Mouse (Mus musculus): ENCODE measurements around the gene Prss45.

The Prss45 gene

DNA sequence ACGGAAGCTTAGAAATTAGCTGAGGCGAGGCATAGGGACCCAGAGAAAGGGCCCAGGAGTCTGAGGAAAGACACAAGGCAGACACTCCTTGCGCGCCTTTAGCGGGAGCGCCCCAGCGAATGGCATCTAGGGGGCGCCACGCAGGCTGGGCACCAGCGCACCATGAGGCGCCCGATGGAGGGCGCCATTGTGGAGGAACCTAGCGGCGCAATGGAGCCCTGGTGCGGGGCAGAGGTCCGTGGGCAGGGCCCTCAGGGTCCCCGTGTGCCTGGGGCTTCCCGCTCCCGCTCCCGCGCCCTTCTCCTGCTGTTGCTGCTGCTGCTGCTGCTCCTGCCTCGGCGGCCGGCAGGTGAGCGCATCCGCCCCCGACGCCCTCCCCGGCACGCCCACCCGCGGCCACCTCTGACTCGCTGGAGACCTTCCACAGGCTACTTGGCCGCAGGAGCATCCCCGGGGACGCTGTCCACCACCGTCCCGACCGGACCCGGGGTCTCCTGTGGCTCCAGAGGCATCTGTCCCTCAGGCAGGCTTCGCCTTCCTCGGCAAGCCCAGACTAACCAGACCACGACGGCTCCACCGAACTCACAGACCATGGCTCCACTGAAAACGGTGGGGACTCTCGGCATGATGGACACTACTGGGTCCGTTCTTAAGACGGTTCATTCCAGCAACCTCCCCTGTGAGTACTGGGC lies 23.5 kb downstream of the Prss45 start, which contains the start of gene Prss50:
Gene Prss50, plus strand, starts transcription at position 187 of the 692 bp plus-strand sequence.
- peak; percentile 34 for DNase-seq (ENCODE audit: low read depth)

DNA sequence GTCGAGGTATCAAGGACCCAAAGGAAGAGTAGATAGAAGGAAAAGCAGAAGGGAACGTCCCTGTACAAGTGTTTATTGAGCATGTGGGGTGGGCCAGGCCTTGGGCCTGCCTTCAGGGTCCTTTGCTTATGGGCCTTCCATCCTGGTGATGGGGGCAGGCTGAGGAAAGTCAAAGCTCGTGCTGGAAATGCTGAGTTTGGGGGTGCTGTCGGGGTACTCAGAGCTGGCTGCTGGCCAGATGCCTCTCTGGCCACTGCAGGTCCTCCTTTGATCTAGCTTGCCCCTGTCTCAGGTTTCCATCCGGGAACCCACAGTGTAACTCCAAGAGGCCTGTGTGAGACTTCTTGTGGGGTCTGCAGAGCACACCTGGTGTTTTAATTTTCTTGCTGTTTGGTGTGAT lies 24.1 kb downstream of the Prss45 start:
- no peak for DNase-seq (ENCODE audit: low read depth)

DNA sequence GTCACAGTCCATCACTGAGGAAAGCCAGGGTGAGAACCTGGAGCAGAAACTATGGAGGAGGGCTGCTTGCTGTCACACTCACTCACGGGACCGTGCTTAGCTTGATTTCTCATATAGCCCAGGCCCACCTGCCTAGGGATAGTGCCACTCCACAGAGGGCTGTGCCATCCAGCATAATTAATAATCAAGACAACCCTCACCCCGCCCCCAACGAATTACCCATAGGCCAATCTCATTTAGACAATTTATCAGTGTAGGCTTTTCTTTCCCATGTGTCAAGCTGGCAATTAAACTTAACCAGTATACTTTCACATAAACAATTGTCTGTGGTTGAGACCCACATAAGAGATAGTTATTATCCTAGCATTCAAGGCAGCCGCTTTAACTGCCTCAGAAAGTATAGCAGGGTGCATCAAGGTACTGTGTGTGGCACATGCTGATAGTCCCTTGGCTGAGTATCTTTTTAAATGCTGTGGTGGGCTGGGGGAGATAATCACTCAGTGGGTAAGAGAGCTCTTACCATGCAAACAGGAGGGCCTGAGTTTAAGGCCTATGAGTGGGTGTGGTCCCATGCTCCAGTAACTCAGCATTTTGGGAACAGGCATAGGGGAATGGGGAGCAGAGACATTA lies 24.7 kb downstream of the Prss45 start:
- no peak for DNase-seq (ENCODE audit: low read depth)

DNA sequence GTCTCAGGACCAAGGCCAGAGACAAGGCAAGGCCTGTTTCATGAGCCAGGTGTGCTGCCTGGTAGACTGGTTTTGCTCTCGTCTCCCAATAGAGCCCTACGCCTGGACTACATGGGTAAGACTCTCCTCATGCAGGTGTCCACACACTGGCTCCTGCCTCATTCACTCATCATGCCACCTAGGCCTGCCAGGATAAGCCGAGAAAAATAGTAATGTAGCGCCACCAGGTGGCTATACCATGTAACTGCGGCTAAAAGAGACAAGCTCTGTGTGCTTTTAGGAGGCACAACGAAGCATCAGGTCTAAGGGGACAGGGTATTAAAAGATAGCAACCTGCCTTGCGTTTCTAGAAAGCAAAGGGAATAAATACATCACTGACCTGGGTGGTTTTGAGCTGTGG lies 36.6 kb downstream of the Prss45 start:
- peak; percentile 81 for DNase-seq (ENCODE audit: low read depth)

DNA sequence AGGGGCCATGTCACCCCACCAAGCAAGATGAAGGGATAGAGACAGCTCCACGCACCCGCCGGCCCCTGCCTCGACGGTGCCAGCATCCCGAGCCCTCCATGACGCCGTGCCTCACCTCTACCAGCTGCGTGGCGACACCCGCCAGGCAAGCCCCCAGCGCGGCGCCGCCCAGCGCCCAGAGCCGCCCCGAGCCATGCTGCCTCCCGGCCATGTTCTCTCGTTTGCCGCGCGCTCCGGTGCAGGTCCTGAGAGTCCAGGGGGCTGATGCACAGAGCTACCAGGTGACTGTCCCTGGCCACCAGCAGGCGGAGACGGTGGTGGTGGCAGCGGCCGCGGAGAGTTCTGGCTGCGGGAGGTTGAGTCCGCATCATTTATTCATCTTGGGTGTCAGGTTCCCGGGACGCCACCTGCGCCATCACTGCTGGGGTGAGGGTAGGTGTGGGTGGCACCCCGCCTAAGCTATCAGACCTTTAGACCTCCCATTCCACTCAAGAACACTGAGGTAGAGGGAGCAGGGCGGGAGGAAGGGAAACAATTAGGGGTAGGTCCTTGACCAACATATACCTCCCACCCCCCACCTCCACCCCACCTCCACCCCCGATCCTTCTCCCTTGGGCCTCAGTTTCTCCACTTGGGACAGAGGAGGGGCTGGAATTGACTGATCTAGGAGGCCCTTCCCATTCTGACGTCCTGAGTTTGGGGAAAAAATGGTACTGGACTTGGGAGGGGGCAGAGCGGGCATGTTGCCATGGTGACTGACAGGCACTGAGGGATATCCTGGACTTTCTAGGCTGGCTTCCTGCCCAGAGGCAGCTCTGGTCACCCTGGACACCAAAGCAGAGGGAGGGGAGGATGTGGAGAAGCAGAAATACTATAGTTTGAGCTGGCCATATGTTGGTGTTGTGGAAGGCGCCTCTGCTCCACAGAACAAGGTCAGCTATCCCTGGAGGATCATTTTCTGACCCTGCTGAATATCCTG lies 39.6 kb downstream of the Prss45 start:
- no peak for DNase-seq (ENCODE audit: low read depth)

DNA sequence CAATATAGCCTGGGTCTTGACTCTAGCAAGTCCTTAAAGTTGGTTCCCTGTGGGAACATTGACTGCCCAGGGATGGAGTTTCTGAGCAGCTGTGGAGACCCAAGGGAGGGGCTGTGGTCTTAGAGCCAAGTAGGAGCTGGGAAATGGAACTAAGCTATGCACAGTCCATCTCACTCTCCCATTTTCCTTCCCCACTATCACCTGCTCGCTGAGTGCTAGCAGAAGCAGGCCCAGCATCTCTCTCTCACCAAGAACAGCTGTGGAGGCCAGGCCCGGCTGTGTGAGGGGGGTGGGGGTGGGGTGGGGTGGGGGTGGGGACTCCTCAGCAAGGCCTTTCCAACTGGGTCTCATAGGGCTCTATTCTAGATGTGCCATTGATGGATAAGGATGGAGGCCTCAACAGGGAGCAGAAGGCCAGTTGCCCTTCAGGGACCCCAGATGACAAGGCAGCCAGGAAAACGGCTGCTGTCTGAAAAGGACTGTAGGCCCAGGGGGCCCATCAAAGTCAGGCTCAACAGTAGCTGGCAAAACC lies 40.3 kb downstream of the Prss45 start:
- DNase-seq (ENCODE audit: low read depth): no peak

DNA sequence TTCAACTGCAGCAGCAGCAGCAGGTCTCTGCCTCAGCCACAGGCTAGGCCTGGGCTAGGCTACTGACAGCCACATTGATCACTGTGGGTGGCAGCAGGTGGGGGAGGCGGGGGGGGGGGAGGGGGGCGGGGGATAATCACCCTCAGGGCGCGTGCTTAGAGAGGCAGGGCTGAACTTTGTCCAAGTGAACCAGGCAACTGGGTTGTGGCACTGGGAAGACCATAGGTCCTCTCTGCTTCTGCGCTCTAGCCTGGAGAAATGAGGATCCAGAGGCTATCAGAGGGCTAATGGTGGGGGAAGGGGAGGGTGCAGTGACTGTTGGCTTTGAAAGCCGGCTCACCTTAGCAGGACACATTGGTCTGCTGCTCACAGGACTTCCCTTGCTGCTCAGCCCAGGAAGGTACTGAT lies 40.9 kb downstream of the Prss45 start:
- DNase-seq (ENCODE audit: low read depth): no peak

DNA sequence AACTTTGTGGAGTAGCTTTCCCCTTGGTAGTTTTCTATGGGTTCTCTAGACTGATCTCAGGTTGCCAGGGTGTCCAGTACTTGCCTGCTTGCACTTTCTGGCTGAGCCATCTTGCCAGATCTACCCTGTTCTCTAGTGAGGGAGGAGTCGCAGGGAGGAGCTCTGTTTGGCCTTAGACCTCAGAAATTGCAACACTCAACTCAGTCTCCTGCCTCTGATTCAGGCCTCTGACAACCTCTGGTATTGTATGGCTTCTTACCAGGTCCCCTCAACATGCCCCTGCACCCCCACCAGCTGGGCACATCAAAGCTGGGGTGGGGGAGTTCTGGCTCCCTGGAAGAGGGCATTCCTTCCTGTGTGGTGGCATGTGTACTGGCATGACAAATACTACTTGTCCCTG lies 43.0 kb downstream of the Prss45 start:
- DNase-seq (ENCODE audit: low read depth): no peak

DNA sequence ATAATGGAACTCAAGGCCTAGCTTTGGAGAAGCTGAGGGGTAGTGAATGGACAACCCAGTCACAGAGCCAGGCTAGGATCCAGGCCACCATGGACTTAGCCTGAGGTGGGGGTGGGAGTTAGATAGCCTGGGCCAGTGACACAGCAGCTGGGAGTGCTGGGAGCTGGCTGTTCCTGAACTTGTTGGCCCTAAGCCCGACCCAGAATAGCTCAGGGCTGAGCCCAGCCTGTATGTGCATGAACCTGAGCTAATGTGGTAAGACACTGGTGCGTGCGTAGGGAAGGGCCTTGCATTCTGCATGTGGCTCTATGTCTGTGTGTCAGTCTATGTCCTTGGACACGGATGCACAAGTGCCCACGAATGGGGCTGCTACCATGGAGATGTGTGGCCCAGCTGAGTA lies 43.5 kb downstream of the Prss45 start:
- DNase-seq (ENCODE audit: low read depth): no peak

DNA sequence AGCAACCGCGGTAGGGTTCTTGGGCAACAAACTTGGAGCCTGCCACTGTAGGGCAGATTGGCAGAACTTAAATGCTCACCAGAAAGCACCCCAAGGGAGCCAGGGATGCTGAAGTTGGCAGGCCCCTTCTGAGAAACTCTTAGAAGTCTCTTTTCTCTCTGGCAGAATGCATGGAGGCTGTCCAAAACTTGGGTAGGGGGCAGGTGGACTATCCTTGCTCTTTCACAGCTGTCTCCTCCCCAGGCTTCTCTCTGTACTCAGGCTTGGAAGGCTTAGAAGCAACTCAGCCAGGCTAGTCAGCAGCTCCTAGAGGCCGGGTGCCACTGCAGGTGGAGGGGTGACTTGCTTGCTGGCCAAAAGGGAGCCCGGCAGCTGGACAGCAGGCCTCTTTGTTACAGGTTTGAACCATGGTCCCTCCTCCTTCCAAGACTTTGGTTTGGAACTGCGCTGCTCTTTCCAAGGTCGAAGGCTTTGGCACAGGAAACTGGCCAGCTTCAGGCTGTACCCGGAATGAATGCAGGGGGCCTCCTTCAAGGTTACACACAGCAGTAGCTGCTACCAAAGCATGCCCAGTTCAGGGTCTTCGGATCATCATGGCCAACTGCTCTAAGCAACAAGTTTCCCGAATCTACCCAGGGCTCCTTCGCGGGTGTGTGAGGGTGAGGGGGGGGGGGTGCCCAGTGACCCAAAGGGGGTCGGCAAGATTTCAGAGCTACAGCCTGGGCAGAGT lies 45.0 kb downstream of the Prss45 start, which contains the start of gene Als2cl:
Gene Als2cl, plus strand, starts transcription at position 680 of the 730 bp plus-strand sequence.
- DNase-seq (ENCODE audit: low read depth): no peak

DNA sequence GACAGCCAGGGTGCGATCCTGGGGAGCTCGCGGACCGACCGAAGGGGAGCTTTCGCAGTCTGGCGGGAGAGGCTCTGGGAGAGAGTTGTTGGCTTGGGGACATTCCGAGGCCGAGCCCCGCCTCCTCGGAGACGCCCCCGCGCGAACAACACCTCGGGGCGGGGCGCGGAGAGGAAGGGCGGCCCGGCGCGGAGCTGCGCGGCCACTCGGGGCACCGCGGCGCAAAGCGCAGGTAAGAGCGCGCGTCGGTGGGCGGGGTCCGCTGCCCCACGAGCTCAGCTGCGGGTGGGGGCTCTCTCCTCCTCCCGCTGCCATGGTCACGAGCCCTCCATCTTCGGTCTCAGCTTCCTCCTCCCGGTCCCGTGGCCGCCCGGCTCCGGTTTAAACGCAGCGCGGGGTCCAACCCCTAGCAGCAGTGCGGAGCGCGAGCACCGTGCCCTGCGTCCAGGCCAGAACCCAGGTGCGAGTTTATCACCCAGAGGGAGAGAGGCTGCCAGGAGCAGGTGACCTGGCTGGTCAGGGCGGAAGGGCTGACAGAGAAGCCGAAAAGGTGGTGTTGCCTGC lies 45.7 kb downstream of the Prss45 start, which contains the start of gene Tmie:
Gene Tmie, minus strand, starts transcription at position 116 of the 564 bp plus-strand sequence.
- peak; percentile 88 for DNase-seq (ENCODE audit: low read depth)

DNA sequence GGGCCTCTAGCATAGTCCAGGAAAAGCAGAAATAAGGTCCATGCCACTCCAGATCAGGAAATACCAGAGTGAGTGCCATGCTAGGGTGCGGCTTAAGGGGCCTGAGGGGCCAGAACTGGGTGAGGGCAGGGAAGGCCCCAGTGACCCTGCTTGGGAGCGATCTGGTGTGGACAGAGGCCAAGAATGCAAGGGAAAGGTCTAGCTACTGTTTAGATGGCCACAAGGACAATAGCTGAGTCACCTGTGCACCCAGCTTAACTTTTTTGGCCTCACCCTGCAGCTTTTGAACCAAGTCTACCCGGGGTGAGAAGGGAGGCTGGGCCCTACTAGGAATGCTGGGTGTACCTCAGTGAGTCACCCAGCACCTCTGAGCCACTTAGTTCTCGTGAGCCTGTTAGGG lies 46.4 kb downstream of the Prss45 start:
- DNase-seq (ENCODE audit: low read depth): no peak

DNA sequence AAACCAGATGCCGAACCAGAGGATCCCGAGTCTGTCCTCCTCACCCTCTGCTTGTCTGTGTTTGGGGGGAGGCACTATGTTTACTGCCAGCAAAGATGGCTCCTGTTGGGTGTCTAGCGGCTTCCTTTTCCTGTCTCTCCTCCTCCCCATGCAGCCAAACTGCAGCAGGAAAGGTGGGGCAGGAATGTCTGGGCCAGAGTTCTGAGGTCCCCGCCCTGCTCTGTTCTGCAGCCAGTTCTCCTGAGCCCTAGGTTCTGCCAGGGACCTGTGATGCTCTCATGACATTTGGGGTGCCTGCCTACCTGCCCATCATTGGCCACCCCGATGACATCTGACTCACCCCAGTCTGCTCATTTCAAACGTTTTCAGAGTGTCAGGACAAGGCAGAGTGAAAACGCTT lies 47.6 kb downstream of the Prss45 start:
- no peak for DNase-seq (ENCODE audit: low read depth)

DNA sequence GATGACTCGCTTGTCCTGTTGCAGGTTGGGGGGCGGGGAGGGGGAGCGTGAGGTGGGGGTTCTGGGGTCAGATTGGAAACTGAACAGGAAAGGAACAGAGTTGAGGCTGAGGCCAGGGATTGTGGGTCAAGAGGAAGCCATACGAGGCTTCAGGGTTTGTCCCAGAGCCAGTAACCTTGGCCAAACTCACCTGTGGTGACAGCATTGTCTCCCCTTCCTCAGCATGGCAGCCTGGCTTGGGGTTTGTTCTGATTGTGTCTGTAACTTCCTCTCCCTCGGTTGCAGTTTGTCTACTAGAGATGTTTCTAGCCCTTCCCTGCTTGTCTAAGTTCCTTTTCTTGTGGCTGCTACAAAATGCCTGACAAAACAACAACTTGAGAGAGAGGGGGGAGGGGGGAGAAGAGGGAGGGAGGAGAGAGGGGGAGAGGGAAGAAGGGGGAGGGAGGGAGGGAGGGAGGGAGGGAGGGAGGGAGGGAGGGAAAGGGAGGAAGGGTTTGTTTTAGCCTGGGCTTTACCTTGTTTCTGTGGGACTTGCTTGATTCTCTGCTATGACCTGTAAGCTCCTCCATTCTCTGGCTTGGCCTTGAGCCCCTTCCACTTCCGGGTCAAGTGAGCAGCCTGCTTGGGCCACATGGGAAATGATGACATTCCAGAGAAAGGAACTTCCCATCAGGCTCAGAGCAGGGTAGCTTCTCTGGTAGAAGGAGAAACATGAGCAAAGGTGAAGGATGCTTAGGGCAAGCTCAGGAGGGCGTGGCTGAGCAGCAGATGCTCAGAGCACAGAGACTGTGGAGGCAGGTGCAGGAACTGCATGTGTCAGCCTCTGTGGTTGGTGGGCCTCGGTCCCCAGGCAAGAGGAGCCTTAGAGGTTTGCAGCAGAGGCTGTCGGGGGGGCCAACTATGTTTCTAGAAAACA lies 53.3 kb downstream of the Prss45 start:
- no peak for DNase-seq (ENCODE audit: low read depth)

DNA sequence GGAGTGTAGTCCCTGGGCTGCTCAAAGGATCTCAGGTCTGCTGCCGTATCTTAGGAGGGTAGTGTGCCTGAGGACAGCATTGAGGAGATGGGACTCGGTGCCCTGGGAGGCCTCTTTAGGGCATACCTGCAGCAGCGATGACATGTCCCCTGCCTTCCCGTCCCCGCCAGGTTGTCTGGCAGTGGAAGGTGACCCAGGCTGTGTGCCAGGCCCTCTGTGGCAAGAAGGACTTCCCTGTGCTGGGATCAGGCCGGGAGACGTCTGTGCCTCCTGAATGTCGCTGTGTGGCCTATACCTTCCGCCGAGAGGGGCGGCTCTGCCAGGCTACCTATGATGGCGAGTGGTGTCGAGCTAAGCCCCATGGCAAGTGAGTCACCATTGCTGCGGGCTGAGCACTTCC lies 54.5 kb downstream of the Prss45 start:
- DNase-seq (ENCODE audit: low read depth): no peak

DNA sequence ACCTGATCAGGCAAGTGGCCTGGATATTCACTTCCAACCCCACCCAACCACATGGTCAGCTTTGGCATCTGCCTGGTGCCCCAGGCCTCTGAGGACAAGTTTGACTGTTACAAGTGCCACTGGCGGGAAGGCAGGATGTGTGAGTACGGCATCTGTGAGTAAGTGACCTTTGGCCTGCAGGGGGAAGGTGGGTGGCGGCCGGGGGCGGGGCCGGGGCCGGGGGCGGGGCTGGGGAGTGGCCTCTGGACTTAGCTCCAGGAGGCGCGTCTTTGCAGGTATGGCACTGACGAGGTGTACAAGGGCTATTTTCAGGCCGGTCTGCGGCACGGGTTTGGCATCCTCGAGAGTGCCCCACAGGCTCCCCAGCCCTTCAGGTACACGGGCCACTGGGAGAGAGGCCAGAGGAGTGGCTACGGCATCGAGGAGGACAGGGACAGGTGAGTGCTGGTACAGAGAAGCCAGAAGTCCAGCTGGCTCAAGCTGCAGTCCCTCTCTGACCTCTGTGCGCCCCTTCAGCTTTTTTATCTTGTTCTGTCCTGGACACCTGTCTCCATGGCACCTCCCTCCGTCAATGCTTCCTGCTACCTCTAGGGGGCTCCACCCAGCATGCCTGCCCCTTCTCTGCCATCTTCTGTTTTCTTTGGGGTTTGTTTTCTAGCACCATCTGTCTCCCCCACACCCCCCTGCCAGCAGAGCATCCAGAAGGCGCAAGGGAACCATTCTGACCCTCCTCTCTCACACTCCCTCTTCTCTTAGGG lies 55.8 kb downstream of the Prss45 start:
- DNase-seq (ENCODE audit: low read depth): no peak
